Mouse (Mus musculus) stomach, postnatal 0 days (tissue): ENCODE data around the gene Sdc3. TPM values are rescaled to one million over a fixed set of nuclear protein-coding genes. Genes with fewer than 3 reads are reported as not detected.
A peak's percentile ranks its signal among the peaks of the same experiment; 100 is the strongest.

ENCODE experiments used
- ATAC-seq: fragments of 200-750 bp; cut with Nextera tagmentation; 2 replicates; pipeline ENCODE4 v1.8.0; 2017; ENCODE audit not compliant: low FRiP score, low TSS enrichment
- DNase-seq: peaks from one replicate; pipeline ENCODE4 v3.0.0-alpha.2; 2016; ENCODE audit warnings: low spot score
- H3K27ac ChIP-seq: fragments of 300-500 bp; sonication (generic); replicated peaks from 2 replicates; pipeline ENCODE4 v1.5.1; 2014; ENCODE audit warnings: mild to moderate bottlenecking, control low read depth
- H3K27me3 ChIP-seq: fragments of 300-500 bp; sonication (generic); 2 replicates; pipeline ENCODE4 v1.6.1; 2014; ENCODE audit warnings: low read length; ENCODE audit not compliant: control insufficient read depth, insufficient read depth
- H3K36me3 ChIP-seq: fragments of 300-500 bp; sonication (generic); 2 replicates; pipeline ENCODE4 v1.6.1; 2014; ENCODE audit warnings: low read length, mixed read lengths; ENCODE audit not compliant: control insufficient read depth, insufficient read depth
- H3K4me1 ChIP-seq: fragments of 300-500 bp; sonication (generic); replicated peaks from 2 replicates; pipeline ENCODE4 v1.6.1; 2014; ENCODE audit warnings: antibody characterized with exemption; ENCODE audit not compliant: control insufficient read depth, insufficient read depth
- H3K4me2 ChIP-seq: fragments of 300-500 bp; sonication (generic); replicated peaks from 2 replicates; pipeline ENCODE4 v1.6.1; 2014; ENCODE audit warnings: low read depth, mild to moderate bottlenecking, control low read depth, moderate library complexity
- H3K4me3 ChIP-seq: fragments of 300-500 bp; sonication (generic); 2 replicates; pipeline ENCODE4 v1.5.1; 2014; ENCODE audit warnings: low read depth, low read length, control low read depth
- H3K9ac ChIP-seq: fragments of 300-500 bp; sonication (generic); 2 replicates; pipeline ENCODE4 v1.6.1; 2014; ENCODE audit warnings: mild to moderate bottlenecking, low read length, control low read depth, mixed read lengths
- H3K9me3 ChIP-seq: fragments of 300-500 bp; sonication (generic); 2 replicates; pipeline ENCODE4 v1.6.1; 2016; ENCODE audit warnings: low read length; ENCODE audit not compliant: control insufficient read depth
- CTCF ChIP-seq: IDR thresholded peaks from 2 replicates; pipeline ENCODE4 v1.5.1; 2016; ENCODE audit warnings: antibody characterized with exemption, low read depth, mild to moderate bottlenecking, moderate library complexity
- EP300 ChIP-seq: optimal IDR thresholded peaks from 2 replicates; pipeline ENCODE3; 2016; ENCODE audit warnings: antibody characterized with exemption
- WGBS: fragments of 180-500 bp; shearing (Covaris S2); extraction: QIAGEN DNeasy Blood & Tissue Kit; methylation state at CpG from one replicate; pipeline ENCODE4 v1.1.7; 2014; 5-methylcytosine and 5-hydroxymethylcytosine counted together
- polyA plus RNA-seq: library from polyadenylated mRNA; unstranded; fragments of >200 nt; fragmentation: Nextera tagmentation; extraction: Ambion mirVana; gene quantifications from 2 replicates; pipeline ENCODE4 v1.2.1, GENCODE M21; 2015

The Sdc3 gene
- polyA plus RNA-seq, 1 experiment from 2014 or later: 11.0 TPM

DNA sequence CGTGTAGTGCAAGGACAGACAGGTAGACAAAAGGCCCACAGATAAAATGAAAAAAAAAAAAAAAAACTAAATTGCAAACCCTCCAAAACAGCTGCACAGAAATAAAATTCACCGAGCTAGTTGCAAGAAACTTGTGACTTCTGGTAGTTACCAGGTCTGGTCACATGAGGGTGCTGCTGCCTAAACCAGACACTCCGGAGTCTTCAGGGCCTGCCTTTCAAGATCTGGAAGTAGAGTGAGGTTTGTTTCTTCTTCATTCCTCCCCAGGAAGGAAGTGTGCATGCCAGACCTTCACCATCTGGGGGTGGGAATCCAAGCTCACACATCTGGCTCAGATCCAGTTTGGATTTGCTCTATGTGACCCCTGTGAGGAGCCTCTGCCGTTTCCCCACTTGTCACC lies 7.6 kb upstream of the Sdc3 start:
- H3K27me3 ChIP-seq: no peaks in the 10 kb centered on the region
- H3K9ac ChIP-seq: no peak overlapping the region
- DNase-seq: peak; percentile 73
- H3K4me1 ChIP-seq: no peaks in the 10 kb centered on the region
- ATAC-seq: peak; percentile 53
- 13% methylated on average over 4 of the region's 4 CpGs for WGBS
- H3K4me3 ChIP-seq: no peak overlapping the region
- no peak overlapping the region for H3K27ac ChIP-seq
- TF ChIP-seq EP300 (no peak), CTCF (peak; percentile 84)
- H3K9me3 ChIP-seq: no peaks in the 10 kb centered on the region
- no peak overlapping the region for H3K4me2 ChIP-seq
- peaks cover 5% of the 10 kb centered on the region for H3K36me3 ChIP-seq

DNA sequence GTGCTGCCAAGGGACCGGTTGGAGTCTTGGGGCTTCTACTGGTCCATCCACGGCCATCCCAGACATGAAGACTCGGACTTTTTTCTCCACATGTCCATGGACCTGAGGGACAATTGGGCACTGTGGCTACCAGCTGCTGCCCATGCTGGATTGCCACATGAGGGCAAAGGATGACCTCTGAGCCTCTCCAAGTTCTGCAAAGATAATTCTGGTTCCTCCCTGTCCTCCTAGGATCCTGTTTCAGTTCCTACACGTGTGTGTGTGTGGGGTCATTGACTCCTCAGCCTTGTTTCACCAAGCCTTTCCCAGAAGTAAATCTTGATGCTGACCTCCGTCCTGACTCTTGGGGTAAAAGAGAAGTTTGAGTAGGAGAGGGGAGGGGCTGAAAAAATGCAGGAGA lies 4.8 kb upstream of the Sdc3 start:
- DNase-seq (no peak), ATAC-seq (no peak)
- TF ChIP-seq EP300: no peak
- no peak for TF ChIP-seq CTCF
- no peaks in the 10 kb centered on the region for H3K36me3 ChIP-seq
- no peak overlapping the region for H3K27ac ChIP-seq
- 74% methylated on average over 5 of the region's 5 CpGs for WGBS
- H3K9me3 ChIP-seq: no peaks in the 10 kb centered on the region
- H3K4me1 ChIP-seq: no peaks in the 10 kb centered on the region
- H3K27me3 ChIP-seq: no peaks in the 10 kb centered on the region
- H3K4me2 ChIP-seq: no peak overlapping the region
- no peak overlapping the region for H3K9ac ChIP-seq
- no peak overlapping the region for H3K4me3 ChIP-seq

DNA sequence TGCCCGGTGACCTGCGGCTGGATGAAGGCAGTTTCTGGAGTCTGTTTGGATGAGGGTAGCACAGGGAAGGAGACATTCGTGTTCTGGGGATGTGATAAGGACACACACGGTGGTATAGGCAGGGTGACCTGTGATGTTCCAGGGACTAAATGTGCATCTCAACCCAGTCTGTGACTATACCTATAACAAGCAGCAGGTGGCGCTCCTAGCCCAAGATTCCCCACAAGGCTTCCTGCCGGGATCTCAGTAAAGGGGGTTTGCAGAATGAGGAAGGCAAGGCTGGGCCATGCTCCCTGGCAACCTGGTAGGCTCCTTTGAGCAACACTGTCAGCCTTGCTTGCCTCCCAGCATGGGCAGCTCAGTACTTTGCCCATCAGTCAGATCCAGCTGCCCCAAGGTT lies 2.2 kb upstream of the Sdc3 start:
- DNase-seq: peak; percentile 85
- Histone ChIP-seq H3K4me2 (no peak overlapping the region), H3K4me1 (no peaks in the 10 kb centered on the region; the same call in 1 of the 2 replicates), H3K9me3 (no peaks in the 10 kb centered on the region), H3K27me3 (no peaks in the 10 kb centered on the region), H3K4me3 (no peak overlapping the region), H3K9ac (no peak overlapping the region), H3K27ac (no peak overlapping the region), H3K36me3 (no peaks in the 10 kb centered on the region)
- WGBS: 11% methylated on average over 6 of the region's 6 CpGs
- TF ChIP-seq CTCF (peak; percentile 93), EP300 (no peak)
- ATAC-seq: peak; percentile 36; the same call in 1 of the 2 replicates

DNA sequence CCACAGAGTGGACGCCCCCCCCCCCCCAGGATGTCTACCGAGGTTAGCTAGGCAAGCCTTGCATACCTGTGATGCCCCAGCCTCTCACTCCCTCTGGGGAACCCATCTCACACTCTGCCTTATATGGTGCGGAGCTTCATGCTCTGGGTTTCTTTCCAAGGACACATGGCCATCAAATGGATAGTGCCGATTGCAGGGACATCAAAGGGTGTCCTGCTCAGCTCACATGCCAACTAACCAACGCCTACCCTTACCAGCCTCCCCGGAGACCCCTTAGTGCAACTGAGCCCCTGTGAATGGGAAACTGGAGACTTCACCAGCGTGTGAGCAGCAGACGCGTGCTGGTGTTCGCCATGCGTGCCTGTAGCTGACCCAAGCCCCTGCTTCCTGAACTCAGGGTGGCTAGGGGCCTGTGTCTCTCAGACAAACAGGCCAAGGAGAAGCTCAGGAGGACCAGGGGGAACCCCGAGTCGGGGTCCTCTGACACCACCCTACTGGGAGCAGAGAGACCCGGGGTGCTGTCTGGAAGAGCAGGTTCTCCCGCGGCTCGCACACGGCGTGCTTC lies 444 bp upstream of the Sdc3 start:
- peak; percentile 27 for DNase-seq
- H3K27ac ChIP-seq: peak overlapping the region; percentile 71
- WGBS: 12% methylated on average over 14 of the region's 19 CpGs
- 0 out of 2 replicates have a peak, but pooled peaks have one; percentile 17 for ATAC-seq
- no peaks in the 10 kb centered on the region for H3K27me3 ChIP-seq
- H3K36me3 ChIP-seq: no peaks in the 10 kb centered on the region
- H3K9me3 ChIP-seq: no peaks in the 10 kb centered on the region
- H3K4me1 ChIP-seq: no peaks in the 10 kb centered on the region; the same call in 1 of the 2 replicates
- H3K4me3 ChIP-seq: peak overlapping the region; percentile 80
- H3K9ac ChIP-seq: peak overlapping the region; percentile 89
- TF ChIP-seq CTCF (no peak), EP300 (no peak)
- peak overlapping the region; percentile 97 for H3K4me2 ChIP-seq

DNA sequence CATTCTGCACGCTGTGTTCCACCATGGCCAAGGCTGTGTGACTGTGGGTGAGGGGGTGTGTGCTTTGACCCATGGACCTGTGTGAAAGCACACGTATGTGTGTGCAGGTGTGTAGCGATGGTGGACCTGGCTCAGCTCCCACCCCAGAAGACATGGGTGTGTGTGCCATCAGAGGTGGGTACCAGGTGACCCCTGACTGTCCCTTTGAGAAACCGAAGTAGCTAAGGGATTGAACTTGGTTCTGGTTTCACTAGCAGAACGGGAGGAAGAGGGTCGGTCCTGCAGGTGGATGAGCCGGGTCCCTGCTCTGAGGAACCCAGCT lies 804 bp downstream of the Sdc3 start:
- Histone ChIP-seq H3K27ac (no peak overlapping the region), H3K4me3 (peak overlapping the region; percentile 80), H3K36me3 (no peaks in the 10 kb centered on the region), H3K9me3 (no peaks in the 10 kb centered on the region), H3K4me1 (no peaks in the 10 kb centered on the region; the same call in 1 of the 2 replicates), H3K9ac (peak overlapping the region; percentile 89), H3K4me2 (peak overlapping the region; percentile 97), H3K27me3 (no peaks in the 10 kb centered on the region)
- TF ChIP-seq CTCF (no peak), EP300 (no peak)
- WGBS: 35% methylated on average over 7 of the region's 7 CpGs
- ATAC-seq: no peak; the same call in 1 of the 2 replicates
- no peak for DNase-seq

DNA sequence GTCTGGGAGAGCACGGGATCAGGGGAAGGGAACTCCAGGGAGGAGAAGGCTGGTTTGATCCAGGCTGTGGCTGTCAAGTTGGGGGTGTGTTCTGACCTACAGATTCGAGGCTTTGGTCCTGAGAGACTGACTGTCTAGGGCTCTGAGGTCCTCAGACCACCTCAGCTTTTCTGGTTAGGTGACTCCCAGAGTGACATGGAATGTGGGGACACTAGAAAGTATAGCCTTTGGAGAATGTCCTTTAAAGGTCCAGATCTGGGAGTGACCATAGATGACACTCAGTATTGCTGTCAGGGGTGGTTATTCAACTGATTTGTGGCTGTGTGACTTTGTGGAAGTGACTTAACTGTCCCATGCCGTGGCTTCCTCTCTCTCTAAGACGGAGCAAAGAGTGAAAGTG lies 2.4 kb downstream of the Sdc3 start:
- WGBS: 39% methylated on average over 4 of the region's 4 CpGs
- Histone ChIP-seq H3K27me3 (no peaks in the 10 kb centered on the region), H3K9ac (no peak overlapping the region), H3K4me3 (no peak overlapping the region), H3K4me2 (peak overlapping the region; percentile 20; the same call in 1 of the 2 replicates), H3K27ac (no peak overlapping the region), H3K4me1 (peaks cover 10% of the 10 kb centered on the region), H3K9me3 (no peaks in the 10 kb centered on the region), H3K36me3 (no peaks in the 10 kb centered on the region)
- ATAC-seq (no peak), DNase-seq (no peak)
- TF ChIP-seq CTCF: no peak
- TF ChIP-seq EP300: no peak
